Mouse (Mus musculus): Measurements from ENCODE around the gene Pom121l12.

The Pom121l12 gene

DNA sequence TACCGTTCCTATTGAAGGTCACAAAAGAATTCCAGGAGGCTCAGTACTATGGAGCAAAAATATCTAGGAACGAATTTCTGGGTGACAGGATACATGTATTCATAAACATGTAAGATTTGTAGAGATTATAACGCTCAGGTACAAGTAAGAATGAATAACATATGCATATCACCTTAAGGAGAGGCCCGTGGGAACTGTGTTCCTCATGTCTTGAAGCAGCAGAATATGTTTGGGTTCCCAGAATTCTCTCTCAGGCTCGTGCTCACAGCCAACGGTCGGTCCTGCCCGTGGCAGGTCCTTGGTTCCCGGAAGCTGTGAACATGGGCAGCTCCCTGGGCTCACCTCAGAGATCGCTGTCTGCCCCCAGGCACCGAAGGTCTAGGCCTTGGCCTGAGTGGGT, at the start of gene Pom121l12:
TSS of gene Pom121l12 (plus strand) at position 301 of the 400 bp plus-strand sequence.
- DNase-seq (ENCODE audit: low spot score): no peak

GRCm38 (mm10) chr11:14611859-14612258, 12.8 kb downstream of the Pom121l12 start:
- no peak for DNase-seq (ENCODE audit: low spot score)

Measured in urinary bladder, postnatal 10 days (tissue).